Mouse (Mus musculus) embryonic facial prominence, embryonic 14.5 days (tissue): ENCODE results near the gene Abt1. TPM values are rescaled to one million over a fixed set of nuclear protein-coding genes. Genes with fewer than 3 reads are reported as not detected.

Experiments used
- ATAC-seq: fragments of 200-750 bp; cut with Nextera tagmentation; 2 replicates; pipeline ENCODE4 v1.8.0; 2017; ENCODE audit warnings: low read depth, moderate number of reproducible peaks, moderate TSS enrichment
- DNase-seq: peaks from one replicate; pipeline ENCODE4 v3.0.0-alpha.2; 2015; ENCODE audit warnings: low spot score
- H3K27ac ChIP-seq: fragments of 300-500 bp; sonication (generic); replicated peaks from 2 replicates; pipeline ENCODE4 v1.5.1; 2014; ENCODE audit warnings: low read depth, mild to moderate bottlenecking, low read length, moderate library complexity
- H3K27me3 ChIP-seq: fragments of 300-500 bp; sonication (generic); replicated peaks from 2 replicates; pipeline ENCODE4 v1.6.1; 2014; ENCODE audit warnings: low read length; ENCODE audit not compliant: control insufficient read depth, insufficient read depth
- H3K36me3 ChIP-seq: fragments of 300-500 bp; sonication (generic); 2 replicates; pipeline ENCODE4 v1.6.1; 2014; ENCODE audit warnings: low read length, mixed read lengths; ENCODE audit not compliant: control insufficient read depth, insufficient read depth
- H3K4me1 ChIP-seq: fragments of 300-500 bp; sonication (generic); 2 replicates; pipeline ENCODE4 v1.6.1; 2014; ENCODE audit warnings: antibody characterized with exemption, low read length; ENCODE audit not compliant: control insufficient read depth, insufficient read depth
- H3K4me2 ChIP-seq: fragments of 300-500 bp; sonication (generic); 2 replicates; pipeline ENCODE4 v1.6.1; 2014; ENCODE audit warnings: low read depth, mild to moderate bottlenecking, low read length, moderate library complexity, mixed read lengths
- H3K4me3 ChIP-seq: fragments of 300-500 bp; sonication (generic); 2 replicates; pipeline ENCODE4 v1.5.1; 2014; ENCODE audit warnings: low read depth, mild to moderate bottlenecking, low read length
- H3K9ac ChIP-seq: fragments of 300-500 bp; sonication (generic); 2 replicates; pipeline ENCODE4 v1.6.1; 2014; ENCODE audit warnings: low read depth, mild to moderate bottlenecking, low read length, moderate library complexity, mixed read lengths
- H3K9me3 ChIP-seq: fragments of 300-500 bp; sonication (generic); 2 replicates; pipeline ENCODE4 v1.6.1; 2016; ENCODE audit warnings: low read length; ENCODE audit not compliant: control insufficient read depth
- WGBS: fragments of 180-500 bp; shearing (Covaris S2); extraction: QIAGEN DNeasy Blood & Tissue Kit; methylation state at CpG from one replicate; pipeline ENCODE4 v1.1.7; 2014; 5-methylcytosine and 5-hydroxymethylcytosine counted together
- polyA plus RNA-seq: library from polyadenylated mRNA; unstranded; fragments of >200 nt; fragmentation: Nextera tagmentation; extraction: Ambion mirVana; gene quantifications from 2 replicates; pipeline ENCODE4 v1.2.1, GENCODE M21; 2014

Abt1 gene
- polyA plus RNA-seq, 1 experiment from 2014 or later = 11.6 TPM

- Histone ChIP-seq H3K36me3 (no peaks in the 10 kb centered on the region), H3K4me2 (no peak overlapping the region), H3K4me3 (no peak overlapping the region), H3K9me3 (no peaks in the 10 kb centered on the region), H3K9ac (no peak overlapping the region), H3K4me1 (peaks cover 20% of the 10 kb centered on the region), H3K27me3 (peaks cover 2% of the 10 kb centered on the region; the same call in 1 of the 2 replicates), H3K27ac (no peak overlapping the region)
- DNase-seq (no peak), ATAC-seq (no peak)
- WGBS = 82% methylated on average over 4 of the region's 4 CpGs
Measured at GRCm38 (mm10) chr13:23462063-23462462, 38.4 kb upstream of the Abt1 start.

- Histone ChIP-seq H3K4me2 (peak overlapping the region; percentile 2; the same call in 1 of the 2 replicates), H3K4me1 (no peaks in the 10 kb centered on the region), H3K27me3 (peaks cover 2% of the 10 kb centered on the region; the same call in 1 of the 2 replicates), H3K36me3 (no peaks in the 10 kb centered on the region), H3K9me3 (no peaks in the 10 kb centered on the region), H3K27ac (no peak overlapping the region), H3K9ac (no peak overlapping the region), H3K4me3 (no peak overlapping the region)
- 20% methylated on average over 15 of the region's 15 CpGs for WGBS
- no peak for DNase-seq
- ATAC-seq = no peak
Measured at GRCm38 (mm10) chr13:23459264-23459846, 35.7 kb upstream of the Abt1 start.

- no peaks in the 10 kb centered on the region for H3K4me1 ChIP-seq
- WGBS = 0% methylated on average over 9 of the region's 9 CpGs
- peak overlapping the region; percentile 83 for H3K27ac ChIP-seq
- no peak for ATAC-seq
- peak; percentile 68 for DNase-seq
- H3K27me3 ChIP-seq = peaks cover 2% of the 10 kb centered on the region; the same call in 1 of the 2 replicates
- peak overlapping the region; percentile 76 for H3K9ac ChIP-seq
- no peaks in the 10 kb centered on the region for H3K36me3 ChIP-seq
- peak overlapping the region; percentile 61 for H3K4me3 ChIP-seq
- no peaks in the 10 kb centered on the region for H3K9me3 ChIP-seq
- peak overlapping the region; percentile 54 for H3K4me2 ChIP-seq
Measured at GRCm38 (mm10) chr13:23453926-23454325, 30.3 kb upstream of the Abt1 start.

- H3K27ac ChIP-seq = peak overlapping the region; percentile 83
- peaks cover 2% of the 10 kb centered on the region; the same call in 1 of the 2 replicates for H3K27me3 ChIP-seq
- DNase-seq = peak; percentile 87
- no peaks in the 10 kb centered on the region for H3K4me1 ChIP-seq
- peak; percentile 86 for ATAC-seq
- peak overlapping the region; percentile 76 for H3K9ac ChIP-seq
- no peaks in the 10 kb centered on the region for H3K36me3 ChIP-seq
- peak overlapping the region; percentile 61 for H3K4me3 ChIP-seq
- peak overlapping the region; percentile 54 for H3K4me2 ChIP-seq
- H3K9me3 ChIP-seq = no peaks in the 10 kb centered on the region
- under 1% methylated on average over 25 of the region's 25 CpGs for WGBS
Measured at GRCm38 (mm10) chr13:23453362-23453862, 29.7 kb upstream of the Abt1 start.

- H3K9me3 ChIP-seq = no peaks in the 10 kb centered on the region
- H3K4me1 ChIP-seq = no peaks in the 10 kb centered on the region
- H3K27ac ChIP-seq = peak overlapping the region; percentile 69
- ATAC-seq = peak; percentile 19; the same call in 1 of the 2 replicates
- H3K27me3 ChIP-seq = no peaks in the 10 kb centered on the region
- peak overlapping the region; percentile 64 for H3K9ac ChIP-seq
- peak; percentile 94 for DNase-seq
- no peaks in the 10 kb centered on the region for H3K36me3 ChIP-seq
- under 1% methylated on average over 15 of the region's 15 CpGs for WGBS
- H3K4me2 ChIP-seq = peak overlapping the region; percentile 77
- H3K4me3 ChIP-seq = peak overlapping the region; percentile 61
Measured at GRCm38 (mm10) chr13:23450398-23450797, 26.7 kb upstream of the Abt1 start.

GRCm38 (mm10) chr13:23449235-23450095, 25.8 kb upstream of the Abt1 start:
- Histone ChIP-seq H3K4me2 (peak overlapping the region; percentile 77), H3K9ac (peak overlapping the region; percentile 64), H3K27ac (peak overlapping the region; percentile 72), H3K4me1 (0 out of 2 replicates have a peak, but pooled peaks cover under 1% of the 10 kb centered on the region), H3K36me3 (no peaks in the 10 kb centered on the region), H3K9me3 (no peaks in the 10 kb centered on the region), H3K4me3 (peak overlapping the region; percentile 61), H3K27me3 (no peaks in the 10 kb centered on the region)
- under 1% methylated on average over 24 of the region's 24 CpGs for WGBS
- DNase-seq (peak; percentile 94), ATAC-seq (no peak)

- peak overlapping the region; percentile 72 for H3K27ac ChIP-seq
Measured at GRCm38 (mm10) chr13:23448758-23449157, 25.1 kb upstream of the Abt1 start.

GRCm38 (mm10) chr13:23446498-23446952, 22.9 kb upstream of the Abt1 start:
- 0 out of 2 replicates have a peak, but pooled peaks cover 2% of the 10 kb centered on the region for H3K4me1 ChIP-seq
- peak; percentile 89 for DNase-seq
- H3K4me2 ChIP-seq = peak overlapping the region; percentile 63
- no peaks in the 10 kb centered on the region for H3K36me3 ChIP-seq
- no peaks in the 10 kb centered on the region for H3K27me3 ChIP-seq
- H3K27ac ChIP-seq = peak overlapping the region; percentile 99
- H3K4me3 ChIP-seq = peak overlapping the region; percentile 70
- ATAC-seq = peak; percentile 74
- H3K9me3 ChIP-seq = no peaks in the 10 kb centered on the region
- peak overlapping the region; percentile 85 for H3K9ac ChIP-seq
- WGBS = under 1% methylated on average over 16 of the region's 16 CpGs

More at GRCm38 (mm10) chr13:23448758-23449157, 25.1 kb upstream of the Abt1 start:
- WGBS = 41% methylated on average over 3 of the region's 3 CpGs
- H3K4me2 ChIP-seq = peak overlapping the region; percentile 77
- DNase-seq (no peak), ATAC-seq (no peak)
- 0 out of 2 replicates have a peak, but pooled peaks cover 2% of the 10 kb centered on the region for H3K4me1 ChIP-seq
- no peaks in the 10 kb centered on the region for H3K27me3 ChIP-seq
- no peaks in the 10 kb centered on the region for H3K36me3 ChIP-seq
- H3K9ac ChIP-seq = no peak overlapping the region
- no peaks in the 10 kb centered on the region for H3K9me3 ChIP-seq
- H3K4me3 ChIP-seq = peak overlapping the region; percentile 61
